Mouse (Mus musculus) neural tube, embryonic 14.5 days (tissue): ENCODE measurements at regions not wholly inside any gene's neighbourhood (a gene's known extent, or its start where the extent isn't known, plus 50 kb on each side); places are given as distances from the start of the nearest gene placed in this dataset.

Experiments
- ATAC-seq: fragments of 200-750 bp; cut with Nextera tagmentation; 2 replicates; pipeline ENCODE4 v1.8.0; 2017; ENCODE audit warnings: low read depth, mild to moderate bottlenecking, moderate TSS enrichment, moderate library complexity
- H3K27ac ChIP-seq: fragments of 300-500 bp; sonication (generic); 2 replicates; pipeline ENCODE4 v1.5.1; 2014; ENCODE audit warnings: low read depth, mild to moderate bottlenecking, control low read depth, low read length, moderate library complexity, mixed read lengths
- H3K27me3 ChIP-seq: fragments of 300-500 bp; sonication (generic); 2 replicates; pipeline ENCODE4 v1.6.1; 2014; ENCODE audit warnings: low read length; ENCODE audit not compliant: control insufficient read depth, insufficient read depth
- H3K36me3 ChIP-seq: fragments of 300-500 bp; sonication (generic); 2 replicates; pipeline ENCODE4 v1.6.1; 2014; ENCODE audit warnings: low read length, mixed read lengths; ENCODE audit not compliant: control insufficient read depth, insufficient read depth
- H3K4me1 ChIP-seq: fragments of 300-500 bp; sonication (generic); 2 replicates; pipeline ENCODE4 v1.6.1; 2014; ENCODE audit warnings: low read length; ENCODE audit not compliant: control insufficient read depth, insufficient read depth
- H3K4me2 ChIP-seq: fragments of 300-500 bp; sonication (generic); 2 replicates; pipeline ENCODE4 v1.6.1; 2014; ENCODE audit warnings: mild to moderate bottlenecking, low read depth, low read length, control low read depth
- H3K4me3 ChIP-seq: fragments of 300-500 bp; sonication (generic); 2 replicates; pipeline ENCODE4 v1.5.1; 2014; ENCODE audit warnings: low read depth, low read length, control low read depth, mixed read lengths
- H3K9ac ChIP-seq: fragments of 300-500 bp; sonication (generic); replicated peaks from 2 replicates; pipeline ENCODE4 v1.6.1; 2014; ENCODE audit warnings: low read depth, mild to moderate bottlenecking, control low read depth, low read length, mixed read lengths
- H3K9me3 ChIP-seq: fragments of 300-500 bp; sonication (generic); 2 replicates; pipeline ENCODE4 v1.6.1; 2016; ENCODE audit warnings: low read length; ENCODE audit not compliant: control insufficient read depth
- WGBS: fragments of 180-500 bp; shearing (Covaris S2); extraction: QIAGEN DNeasy Blood & Tissue Kit; methylation state at CpG from one replicate; pipeline ENCODE4 v1.1.7; 2014; 5-methylcytosine and 5-hydroxymethylcytosine counted together

- Histone ChIP-seq H3K4me3 (no peak overlapping the region), H3K27me3 (no peaks in the 10 kb centered on the region), H3K9ac (no peak overlapping the region), H3K27ac (no peak overlapping the region), H3K36me3 (no peaks in the 10 kb centered on the region), H3K9me3 (no peaks in the 10 kb centered on the region), H3K4me1 (no peaks in the 10 kb centered on the region), H3K4me2 (no peak overlapping the region)
- ATAC-seq, result no peak
These were observed 3563.9 kb upstream of the Gm7489 start for GRCm38 (mm10) chr15:50320796-50321195.

GRCm38 (mm10) chr15:50345536-50345935 is 3539.2 kb upstream of the Gm7489 start:
- no peaks in the 10 kb centered on the region for H3K36me3 ChIP-seq
- H3K4me3 ChIP-seq, result no peak overlapping the region
- H3K4me1 ChIP-seq, result no peaks in the 10 kb centered on the region
- H3K27ac ChIP-seq, result no peak overlapping the region
- no peak for ATAC-seq
- 95% methylated on average over 5 of the region's 5 CpGs for WGBS
- no peaks in the 10 kb centered on the region for H3K27me3 ChIP-seq
- no peak overlapping the region for H3K4me2 ChIP-seq
- H3K9me3 ChIP-seq, result no peaks in the 10 kb centered on the region
- no peak overlapping the region for H3K9ac ChIP-seq

GRCm38 (mm10) chr15:50346953-50347352 is 3537.8 kb upstream of the Gm7489 start:
- H3K27me3 ChIP-seq, result no peaks in the 10 kb centered on the region
- H3K4me3 ChIP-seq, result no peak overlapping the region
- H3K4me1 ChIP-seq, result no peaks in the 10 kb centered on the region
- ATAC-seq, result no peak
- H3K9me3 ChIP-seq, result no peaks in the 10 kb centered on the region
- 86% methylated on average over 2 of the region's 2 CpGs for WGBS
- no peaks in the 10 kb centered on the region for H3K36me3 ChIP-seq
- H3K9ac ChIP-seq, result no peak overlapping the region
- H3K4me2 ChIP-seq, result no peak overlapping the region
- no peak overlapping the region for H3K27ac ChIP-seq

- Histone ChIP-seq H3K9me3 (no peaks in the 10 kb centered on the region), H3K27me3 (no peaks in the 10 kb centered on the region), H3K36me3 (no peaks in the 10 kb centered on the region), H3K9ac (no peak overlapping the region), H3K4me1 (no peaks in the 10 kb centered on the region), H3K4me3 (no peak overlapping the region), H3K4me2 (no peak overlapping the region), H3K27ac (no peak overlapping the region)
- 78% methylated on average over 5 of the region's 5 CpGs for WGBS
- no peak for ATAC-seq
These were observed 3524.4 kb upstream of the Gm7489 start for GRCm38 (mm10) chr15:50360033-50360988.

- H3K4me3 ChIP-seq, result no peak overlapping the region
- ATAC-seq, result no peak
- WGBS, result 84% methylated on average over 8 of the region's 8 CpGs
These were observed 3523.4 kb upstream of the Gm7489 start for GRCm38 (mm10) chr15:50361334-50361733.

GRCm38 (mm10) chr15:50361751-50362507 is 3522.8 kb upstream of the Gm7489 start:
- ATAC-seq, result no peak
- Histone ChIP-seq H3K4me3 (no peak overlapping the region), H3K36me3 (no peaks in the 10 kb centered on the region), H3K27ac (no peak overlapping the region), H3K4me2 (no peak overlapping the region), H3K27me3 (no peaks in the 10 kb centered on the region), H3K9ac (no peak overlapping the region), H3K9me3 (no peaks in the 10 kb centered on the region), H3K4me1 (no peaks in the 10 kb centered on the region)
- WGBS, result 84% methylated on average over 4 of the region's 4 CpGs

More at GRCm38 (mm10) chr15:50361334-50361733, 3523.4 kb upstream of the Gm7489 start:
- no peaks in the 10 kb centered on the region for H3K9me3 ChIP-seq
- H3K4me1 ChIP-seq, result no peaks in the 10 kb centered on the region
- H3K9ac ChIP-seq, result no peak overlapping the region
- no peaks in the 10 kb centered on the region for H3K27me3 ChIP-seq
- H3K27ac ChIP-seq, result no peak overlapping the region
- H3K36me3 ChIP-seq, result no peaks in the 10 kb centered on the region
- H3K4me2 ChIP-seq, result no peak overlapping the region

GRCm38 (mm10) chr15:50400006-50400781 is 3484.5 kb upstream of the Gm7489 start:
- no peak overlapping the region for H3K9ac ChIP-seq
- H3K36me3 ChIP-seq, result no peaks in the 10 kb centered on the region
- no peak overlapping the region for H3K4me2 ChIP-seq
- H3K9me3 ChIP-seq, result no peaks in the 10 kb centered on the region
- no peak overlapping the region for H3K4me3 ChIP-seq
- no peaks in the 10 kb centered on the region for H3K27me3 ChIP-seq
- no peak for ATAC-seq
- no peaks in the 10 kb centered on the region for H3K4me1 ChIP-seq
- H3K27ac ChIP-seq, result no peak overlapping the region
- WGBS, result 86% methylated on average over 7 of the region's 7 CpGs

GRCm38 (mm10) chr15:50401386-50401785 is 3483.3 kb upstream of the Gm7489 start:
- Histone ChIP-seq H3K9me3 (no peaks in the 10 kb centered on the region), H3K9ac (no peak overlapping the region), H3K4me2 (no peak overlapping the region), H3K27me3 (no peaks in the 10 kb centered on the region), H3K27ac (no peak overlapping the region), H3K36me3 (no peaks in the 10 kb centered on the region), H3K4me1 (no peaks in the 10 kb centered on the region), H3K4me3 (no peak overlapping the region)
- WGBS, result 95% methylated on average over 2 of the region's 2 CpGs
- ATAC-seq, result no peak
